Mouse (Mus musculus): Measurements from ENCODE around the gene Adamts5.

Gene Adamts5

DNA sequence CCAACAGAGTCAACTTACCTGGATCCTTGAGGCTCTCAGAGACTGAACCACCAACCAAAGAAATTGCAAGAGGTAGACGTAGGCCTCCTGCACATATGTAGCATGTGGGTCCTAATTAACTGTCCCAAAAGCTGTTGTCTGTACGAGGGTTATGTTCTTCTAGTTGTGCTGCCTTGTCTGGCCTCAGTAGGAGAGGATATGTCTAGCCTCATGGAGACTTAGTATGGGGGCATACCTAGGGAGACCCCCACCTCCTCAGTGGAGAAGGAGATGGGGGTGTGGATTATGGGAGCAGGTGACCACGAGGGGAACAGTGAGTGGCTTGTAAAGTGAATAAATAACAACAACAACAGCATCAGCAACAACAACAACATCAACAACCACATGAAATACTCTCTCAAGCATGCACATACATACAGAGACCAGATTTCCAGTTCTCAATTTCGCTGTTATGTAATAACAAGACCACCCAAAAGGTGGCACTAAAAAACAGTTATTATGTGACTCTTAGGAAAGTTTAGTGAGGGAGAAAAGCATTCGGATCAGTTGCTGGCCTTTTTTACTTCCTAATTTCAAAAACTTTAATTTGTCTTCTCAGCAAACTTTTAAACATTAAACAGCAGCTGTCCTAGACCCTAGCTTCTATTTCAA is 81.7 kb downstream of the Adamts5 start:
- no peak for DNase-seq

GRCm38 (mm10) chr16:85814116-85814515 is 87.5 kb downstream of the Adamts5 start:
- DNase-seq: no peak

GRCm38 (mm10) chr16:85807626-85808025 is 94.0 kb downstream of the Adamts5 start:
- peak; percentile 54 for DNase-seq

DNA sequence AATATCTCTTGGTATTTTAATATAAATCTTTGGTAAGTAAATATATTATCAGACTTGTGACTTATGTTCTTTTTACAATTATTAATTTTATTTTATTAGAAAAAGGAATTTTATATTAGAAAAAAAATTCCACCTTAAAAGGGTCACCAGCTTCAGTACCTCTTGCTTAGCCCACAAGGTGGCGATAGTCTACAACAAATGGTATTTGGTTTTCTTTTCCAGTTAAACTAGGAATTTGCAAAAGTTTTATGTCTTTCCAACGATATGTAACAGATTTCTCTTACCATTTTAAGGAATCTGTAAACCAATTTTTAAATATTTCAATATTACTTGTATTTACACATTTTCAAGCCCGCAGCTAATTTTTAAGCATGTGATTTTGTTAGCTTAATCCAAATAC is 94.6 kb downstream of the Adamts5 start:
- DNase-seq: peak; percentile 77
